Mouse (Mus musculus) olfactory bulb, adult 2 months (tissue): ENCODE measurements around the gene Lmo1.

ENCODE experiments used
- CTCF ChIP-seq: fragments of 200-500 bp; IDR thresholded peaks from 2 replicates; pipeline ENCODE4 v1.5.1; 2012; ENCODE audit warnings: low read depth, mild to moderate bottlenecking, low read length, moderate library complexity; ENCODE audit not compliant: insufficient read depth
- POLR2A ChIP-seq: fragments of 200-500 bp; IDR thresholded peaks from 2 replicates; pipeline ENCODE4 v1.6.1; 2012; ENCODE audit warnings: mild to moderate bottlenecking, low read depth, low read length, moderate library complexity; ENCODE audit not compliant: insufficient read depth

GRCm38 (mm10) chr7:109151088-109151487 is 23.9 kb downstream of the Lmo1 start:
- TF ChIP-seq CTCF (no peak), POLR2A (no peak)
